Mouse (Mus musculus) kidney, postnatal 36 days (tissue): Measurements from ENCODE around the gene Ubl7.
"Not testable (repeated sequence)": the region's sequence is repeated elsewhere in the genome, so short reads cannot be mapped to it uniquely, and the experiment has no call there.

Experiments
- DNase-seq, 2 experiments: peaks; one replicate each; pipeline ENCODE4 v3.0.0; 2021 to 2022; ENCODE audit warnings: mixed read lengths in 2 of 2

Gene Ubl7

DNA sequence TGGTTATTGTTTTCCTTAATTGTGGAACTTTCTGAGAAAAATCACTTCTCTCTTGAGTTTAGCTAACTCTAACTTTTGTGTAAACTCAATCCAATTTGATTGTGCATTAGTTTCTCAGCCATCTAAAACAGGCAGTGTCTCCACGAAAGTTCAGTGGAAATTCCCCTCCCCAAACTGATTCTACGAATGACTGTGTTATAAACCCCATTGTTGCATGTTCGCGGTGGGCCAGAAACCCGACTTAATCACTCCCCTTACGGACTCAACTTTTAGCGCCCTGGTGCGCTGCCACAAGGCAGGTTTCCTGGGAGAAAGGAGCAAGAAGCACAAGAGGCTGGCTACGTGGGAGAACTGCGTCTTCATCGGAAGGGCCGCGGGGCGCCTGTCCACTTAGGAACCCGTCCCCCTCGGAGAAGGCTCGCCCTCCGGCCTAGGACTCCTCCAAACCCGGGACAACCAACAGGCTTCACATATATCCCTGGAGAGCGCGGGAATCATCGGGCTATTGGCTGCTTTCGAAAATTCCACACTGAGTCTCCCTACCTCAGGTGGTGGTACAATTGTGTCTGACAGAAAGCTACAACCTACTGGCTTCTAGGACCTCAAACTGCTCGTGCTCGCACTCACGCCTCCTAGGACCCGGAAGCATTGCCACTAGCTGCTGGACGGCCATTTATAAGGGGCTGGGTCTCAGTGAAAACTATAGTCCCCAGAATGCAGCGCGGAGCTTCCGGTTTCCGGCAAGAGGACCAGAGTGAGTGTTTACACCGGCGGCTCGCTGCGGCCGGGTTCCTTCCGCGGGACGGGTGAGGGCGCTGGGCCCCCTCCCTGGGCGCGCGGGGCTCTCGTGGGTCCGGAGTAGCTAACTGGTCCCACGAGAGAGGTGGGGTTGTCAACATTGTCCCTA, at the start of gene Ubl7:
Gene Ubl7 (plus strand): TSS at position 726 of the 907 bp plus-strand sequence.
- DNase-seq, result peak; percentile 95 to 96

DNA sequence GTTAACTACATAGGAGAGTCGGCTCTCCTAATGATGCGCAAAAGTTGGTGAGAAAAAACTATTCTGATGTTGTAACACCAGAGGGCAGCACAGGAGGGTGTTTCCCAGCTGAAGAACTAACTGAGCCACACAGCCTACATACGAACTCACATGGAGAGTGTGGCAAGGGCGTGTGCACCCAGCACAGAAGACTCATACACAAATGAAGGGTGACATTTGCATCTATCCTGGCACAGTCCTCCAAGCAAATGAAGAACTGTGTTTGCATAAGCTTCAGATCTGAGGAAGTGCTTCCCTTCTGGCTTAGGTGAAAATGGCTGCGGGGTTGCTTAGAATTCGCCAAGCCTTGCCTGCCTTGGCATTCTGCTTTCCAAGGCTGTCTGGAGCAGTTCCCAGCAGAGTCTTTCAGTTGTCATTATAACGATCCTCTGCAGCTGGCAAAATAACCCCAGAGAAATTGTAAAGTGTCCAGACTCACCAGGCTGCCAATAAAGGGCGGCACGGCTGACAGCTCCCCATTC, 48.8 kb upstream of the Ubl7 start:
- peak; percentile 39 to 61 for DNase-seq

DNA sequence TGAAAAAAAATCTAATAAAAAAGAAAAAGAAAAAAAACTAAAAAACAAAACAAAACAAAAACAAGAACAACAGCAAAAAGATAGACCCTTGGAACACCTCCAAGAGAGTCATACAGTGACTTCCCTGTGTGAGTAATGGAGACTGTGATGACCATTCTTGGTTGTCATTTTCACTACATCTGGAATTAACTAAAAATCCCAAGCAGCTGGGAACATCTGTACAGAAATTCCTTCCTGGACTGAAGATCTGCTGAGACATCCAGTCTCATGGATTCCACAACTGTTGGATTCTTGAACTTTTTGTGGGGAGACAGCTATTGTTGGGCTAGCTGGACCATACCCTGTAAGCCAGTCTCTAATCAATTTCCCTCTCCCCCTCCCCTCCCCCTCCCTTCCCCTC, 46.4 kb upstream of the Ubl7 start:
- no peak for DNase-seq

DNA sequence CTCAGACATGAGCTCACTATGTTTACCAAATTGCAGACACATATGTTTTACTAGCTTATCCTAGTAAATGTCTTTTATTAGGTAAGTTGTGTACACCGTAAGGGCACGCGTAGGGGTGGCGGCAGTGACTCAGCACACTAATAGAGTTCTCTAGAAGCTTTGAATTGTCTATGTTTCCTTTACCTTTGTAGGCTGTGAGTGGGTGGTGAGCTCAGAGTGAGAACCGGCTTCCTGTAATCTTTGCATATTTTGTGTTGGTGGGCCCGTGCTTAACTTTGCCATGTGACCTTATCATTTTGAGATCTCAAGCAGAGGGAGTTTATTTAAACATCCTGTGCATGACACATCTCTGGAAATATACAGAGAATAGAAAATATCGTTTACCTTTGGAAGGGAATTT, 44.2 kb upstream of the Ubl7 start:
- DNase-seq, result no peak

DNA sequence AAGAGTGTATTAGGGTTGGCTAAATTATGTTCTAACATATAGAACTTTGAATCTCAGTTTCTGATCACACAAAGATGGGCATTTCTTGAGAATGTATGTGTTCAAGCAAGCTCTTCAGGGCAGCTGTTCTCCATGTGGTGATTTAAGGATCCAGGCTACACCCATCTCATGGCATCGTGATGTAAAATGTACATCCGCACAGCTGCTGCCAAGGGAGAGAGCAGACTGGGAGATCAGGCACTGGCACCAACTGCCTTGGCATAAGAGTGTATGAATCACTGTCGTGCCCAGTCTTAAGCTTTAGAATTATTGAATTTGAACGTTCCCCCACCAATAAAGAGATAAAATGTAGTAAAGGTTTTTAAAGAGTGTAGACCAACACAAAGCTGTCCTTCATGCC, 43.5 kb upstream of the Ubl7 start:
- no peak for DNase-seq

DNA sequence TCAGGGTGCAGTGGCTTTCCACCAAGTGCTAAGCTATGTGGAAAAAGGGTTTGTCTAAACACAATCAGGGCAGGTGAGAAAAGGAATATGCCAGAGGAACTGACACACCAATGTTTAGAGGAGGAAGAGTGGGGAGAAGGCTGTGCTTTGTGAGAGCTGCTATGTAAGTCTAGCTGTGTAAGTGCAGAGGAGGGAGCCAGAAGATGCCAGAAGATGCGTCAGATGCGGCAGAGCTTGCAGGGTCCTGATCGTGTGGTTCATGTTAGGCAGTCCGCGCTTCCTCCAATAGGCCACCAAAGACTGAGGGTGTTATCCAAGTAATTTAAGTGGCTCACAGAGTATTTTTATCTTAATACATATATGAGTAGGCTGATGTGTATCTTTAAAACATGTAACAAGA, 42.9 kb upstream of the Ubl7 start:
- DNase-seq, result no peak

DNA sequence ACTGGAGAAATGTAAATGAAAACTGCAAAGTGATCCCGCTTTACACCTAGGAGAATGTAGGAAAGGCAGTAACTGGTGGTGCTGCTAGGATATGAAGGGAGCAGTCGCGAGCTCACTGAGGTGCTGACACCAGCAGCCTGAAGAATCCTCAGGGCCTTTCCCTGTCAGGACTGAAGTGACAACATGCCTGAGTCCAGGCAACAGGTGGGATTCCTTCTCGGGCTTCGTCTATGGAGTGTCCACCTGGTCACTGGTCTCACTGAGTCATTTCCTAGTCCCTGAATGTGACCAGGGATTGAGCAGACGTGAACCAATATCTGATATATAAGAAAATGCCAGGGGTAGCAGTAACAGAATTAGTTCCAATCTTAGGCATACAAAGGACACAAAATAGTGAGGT, 42.0 kb upstream of the Ubl7 start:
- no peak for DNase-seq

DNA sequence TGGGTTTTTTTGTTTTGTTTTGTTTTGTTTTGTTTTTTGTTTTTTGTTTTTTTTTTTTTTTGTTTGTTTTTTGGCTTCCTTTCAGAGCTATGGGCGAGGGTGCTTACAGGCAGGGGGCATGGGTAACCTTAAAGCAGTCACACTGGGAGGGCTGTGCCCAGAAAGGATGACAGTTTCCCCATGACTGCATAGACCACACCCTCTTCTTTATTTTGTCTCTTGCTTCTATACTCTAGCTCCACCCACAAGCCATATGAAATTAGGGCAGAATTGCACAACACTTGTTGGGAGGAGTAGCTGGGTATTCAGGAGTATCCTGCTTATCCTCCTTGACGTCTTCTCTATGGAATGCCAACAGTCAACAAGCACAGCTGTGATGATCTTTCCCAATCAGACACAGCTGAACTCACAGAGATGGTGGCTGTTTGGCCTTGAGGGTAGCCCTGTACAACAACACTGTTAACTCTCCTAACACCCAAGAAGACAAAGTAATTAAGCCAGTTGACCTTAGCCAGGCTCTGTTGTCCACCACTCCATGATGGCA, 40.4 kb upstream of the Ubl7 start:
- DNase-seq, result no peak

DNA sequence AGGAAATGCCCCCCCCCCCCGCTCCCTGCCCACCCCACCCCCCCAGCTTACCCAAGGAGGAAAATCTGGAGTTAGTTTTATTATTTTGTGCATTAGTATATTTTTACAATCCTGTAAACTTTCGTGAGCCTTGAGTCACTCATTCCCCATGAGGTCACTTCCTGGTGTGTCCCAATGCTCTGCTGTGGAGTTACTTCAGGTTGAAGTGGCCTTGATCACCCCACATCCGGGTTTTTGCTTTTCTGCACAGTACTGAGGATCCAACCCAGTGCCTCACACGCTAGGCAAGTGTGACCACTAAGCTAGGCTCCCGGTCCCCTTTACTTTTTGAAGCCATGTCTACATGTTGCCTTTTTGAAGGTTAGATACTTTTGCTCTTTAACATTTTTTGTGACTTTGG, 36.6 kb upstream of the Ubl7 start:
- DNase-seq, result no peak

DNA sequence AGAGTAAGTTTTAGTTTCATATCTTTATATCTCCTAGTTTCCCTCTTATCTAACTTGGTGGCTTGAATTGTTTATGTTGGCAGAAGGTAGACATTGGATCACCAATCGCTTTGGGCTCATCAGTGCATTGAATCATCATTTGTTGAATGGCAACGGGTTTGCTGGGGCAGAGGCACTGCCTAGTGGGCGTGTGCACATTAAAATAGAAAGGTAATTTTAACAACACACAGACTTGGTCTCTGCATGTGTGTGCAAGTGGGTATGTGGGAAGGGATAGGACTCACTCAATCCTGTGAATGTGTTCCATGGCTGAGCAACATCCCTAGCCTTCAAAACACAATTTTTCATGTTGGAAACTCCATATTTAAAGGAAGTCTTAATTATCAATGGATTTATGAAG, 35.8 kb upstream of the Ubl7 start:
- no peak for DNase-seq

DNA sequence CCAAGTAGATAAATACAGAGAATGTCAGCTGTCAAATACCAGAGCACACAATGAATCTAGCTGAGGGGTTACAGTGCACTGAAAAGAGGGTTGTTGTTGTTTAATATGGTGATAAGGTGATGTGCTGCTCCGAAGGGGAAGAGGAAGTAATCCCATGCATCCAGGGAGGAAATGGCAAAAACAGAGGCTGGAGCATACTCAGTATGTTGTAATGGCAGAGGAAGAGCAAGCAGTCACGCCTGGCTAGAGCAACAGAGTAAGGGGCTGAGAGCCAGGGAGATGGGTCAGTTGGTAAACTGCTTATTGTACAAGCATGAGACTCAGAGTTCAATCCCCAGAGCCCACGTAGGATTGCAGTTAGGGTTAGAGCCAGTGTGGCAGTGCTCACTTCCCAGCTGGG, 31.6 kb upstream of the Ubl7 start:
- DNase-seq, result no peak

DNA sequence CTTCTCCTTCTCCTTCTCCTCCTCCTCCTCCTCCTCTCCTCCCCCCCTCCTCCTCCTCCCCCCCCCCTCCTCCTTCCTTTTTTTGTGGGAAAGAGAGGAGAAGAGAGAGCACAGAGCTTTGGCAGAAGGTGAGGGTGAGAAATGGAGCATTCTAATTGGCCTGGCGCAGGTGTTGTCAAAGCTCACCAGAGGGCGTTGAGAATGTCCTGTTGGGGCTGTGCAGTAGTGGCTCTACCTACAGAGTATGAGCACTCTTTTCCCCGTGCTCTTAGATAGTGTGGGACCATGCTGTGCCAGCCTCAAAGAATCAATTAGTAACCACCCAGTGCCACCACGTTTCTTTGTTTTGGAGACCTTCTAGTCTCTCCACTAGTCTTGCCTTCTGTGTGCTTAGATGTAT, 30.5 kb upstream of the Ubl7 start:
- DNase-seq, result no peak

DNA sequence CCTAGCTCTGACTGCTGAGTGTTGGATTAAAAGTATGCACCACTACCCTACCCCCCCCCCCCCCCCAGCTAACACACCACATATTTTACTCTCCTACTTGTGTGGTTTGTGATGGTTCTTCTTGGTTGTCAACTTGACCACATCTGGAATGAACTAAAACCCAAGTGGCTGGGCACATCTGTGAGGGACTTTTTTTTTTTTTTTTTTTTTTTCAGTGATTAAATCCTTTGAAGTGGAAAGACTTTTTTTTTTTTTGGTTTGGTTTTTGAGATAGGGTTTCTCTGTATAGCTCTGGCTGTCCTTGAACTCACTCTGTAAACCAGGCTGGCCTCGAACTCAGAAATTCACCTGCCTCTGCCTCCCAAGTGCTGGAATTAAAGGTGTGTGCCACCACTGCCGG, 29.0 kb upstream of the Ubl7 start:
- DNase-seq, result not testable (repeated sequence)

DNA sequence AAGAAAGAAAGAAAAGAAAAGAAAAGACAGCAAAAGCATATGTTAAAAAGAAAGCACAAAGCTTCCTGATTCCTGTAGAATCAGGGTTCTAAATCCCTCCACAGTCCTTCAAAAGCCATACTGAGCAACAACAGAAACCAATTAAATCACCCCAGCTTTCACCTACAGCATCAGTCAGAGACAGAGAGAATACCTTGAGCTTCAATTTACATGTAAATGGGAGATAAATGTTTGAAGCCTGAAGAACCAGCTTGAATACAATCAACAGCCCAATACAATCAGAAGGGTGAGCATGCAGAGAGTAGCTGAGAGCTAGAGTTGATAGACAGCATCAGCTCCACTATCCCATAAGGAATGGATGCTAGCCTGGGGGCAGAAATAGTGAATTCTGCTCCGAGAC, 27.4 kb upstream of the Ubl7 start:
- no peak for DNase-seq

DNA sequence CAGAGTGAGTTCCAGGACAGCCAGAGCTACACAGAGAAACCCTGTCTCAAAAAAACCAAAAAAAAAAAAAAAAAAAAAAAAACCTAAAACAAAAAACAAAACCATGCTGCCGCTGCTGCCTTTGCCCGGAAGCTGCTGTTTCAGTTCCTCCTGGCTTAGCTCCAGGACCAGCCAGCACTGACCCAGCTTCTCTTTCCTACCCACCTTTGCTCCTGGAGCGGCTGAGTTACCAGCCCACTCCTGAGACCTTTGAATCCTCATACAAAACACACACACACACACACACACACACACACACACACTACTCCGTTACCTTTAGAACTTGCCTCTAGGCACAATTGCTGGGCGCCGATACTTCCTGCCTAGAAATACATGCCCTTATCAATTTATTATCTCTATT, 22.7 kb upstream of the Ubl7 start:
- DNase-seq, result peak; percentile 64 to 73

DNA sequence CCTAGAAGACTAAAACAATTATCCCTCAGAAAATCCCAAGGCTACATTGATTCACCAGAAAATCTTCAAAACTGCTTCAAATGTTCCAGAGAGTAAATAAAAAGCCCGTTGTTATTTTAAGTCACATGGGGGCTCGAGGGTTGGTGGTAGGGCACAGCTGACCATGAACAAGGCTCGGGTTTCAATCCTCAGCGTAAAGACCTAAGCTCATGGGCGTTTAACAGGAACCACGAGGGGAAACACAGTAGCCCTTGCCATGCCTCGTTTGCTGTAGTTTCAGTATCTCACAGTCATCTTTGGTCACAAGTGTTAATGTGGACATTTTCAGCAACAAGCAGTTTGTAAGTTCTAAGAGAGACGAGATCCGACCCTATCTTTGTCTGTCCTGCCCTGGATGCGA, 10.3 kb upstream of the Ubl7 start:
- DNase-seq, result no peak

DNA sequence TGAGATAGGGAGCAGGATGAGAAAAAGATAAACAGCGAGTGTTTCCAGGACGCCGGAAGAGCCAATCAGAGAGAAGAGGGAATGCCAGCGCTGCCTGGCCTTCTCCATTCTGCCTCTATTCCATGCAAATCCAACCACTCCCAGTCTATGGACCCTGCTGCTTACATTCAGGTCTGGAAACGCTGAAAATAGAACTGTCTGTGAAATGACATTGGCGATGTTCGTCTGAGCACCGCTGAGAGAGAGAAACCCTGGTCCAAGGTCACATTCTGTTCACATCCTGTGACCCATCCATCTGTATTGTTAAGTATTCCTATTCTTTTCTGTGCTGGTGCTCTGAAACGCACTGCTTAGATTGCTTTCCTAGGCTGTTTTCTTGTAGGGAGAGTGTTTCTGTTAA, 9.6 kb upstream of the Ubl7 start:
- DNase-seq, result no peak

DNA sequence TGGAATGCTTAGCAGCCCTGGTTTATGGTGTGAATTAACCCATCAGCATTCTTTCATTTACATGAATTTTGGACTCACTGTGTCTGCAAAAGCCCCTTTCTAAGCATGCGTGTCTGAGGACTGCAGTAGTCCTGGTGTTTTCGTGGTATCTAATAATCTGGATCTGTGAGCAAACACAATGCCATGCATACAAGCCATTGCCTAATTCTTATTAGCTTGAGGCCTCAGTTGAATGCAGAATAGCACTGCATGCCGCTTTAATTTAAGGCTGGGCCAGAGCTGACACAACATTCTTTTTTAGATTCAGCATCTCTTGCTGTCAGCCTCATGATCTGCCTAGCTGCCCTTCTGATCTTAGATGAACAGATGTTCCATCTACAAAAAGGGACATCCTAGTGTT, 9.2 kb upstream of the Ubl7 start:
- no peak for DNase-seq

DNA sequence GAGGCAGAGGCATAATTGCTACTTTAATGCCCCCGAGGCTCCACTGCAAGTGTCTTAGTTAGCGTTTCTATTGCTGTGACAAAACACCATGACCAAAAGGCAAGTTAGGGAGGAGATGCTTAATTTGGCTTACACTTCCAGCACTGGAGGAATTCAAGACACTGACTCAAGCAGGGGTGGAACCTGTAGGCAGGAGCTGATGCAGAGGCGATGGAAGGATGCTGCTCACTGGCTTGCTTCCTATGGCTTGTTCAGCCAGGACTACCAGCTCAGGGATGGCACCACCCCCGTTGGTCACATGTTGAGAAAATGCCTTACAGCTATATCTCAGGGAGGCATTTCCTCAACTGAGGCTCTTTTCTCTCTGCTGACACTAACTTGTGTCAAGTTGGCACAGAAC, 8.6 kb upstream of the Ubl7 start:
- DNase-seq, result no peak

DNA sequence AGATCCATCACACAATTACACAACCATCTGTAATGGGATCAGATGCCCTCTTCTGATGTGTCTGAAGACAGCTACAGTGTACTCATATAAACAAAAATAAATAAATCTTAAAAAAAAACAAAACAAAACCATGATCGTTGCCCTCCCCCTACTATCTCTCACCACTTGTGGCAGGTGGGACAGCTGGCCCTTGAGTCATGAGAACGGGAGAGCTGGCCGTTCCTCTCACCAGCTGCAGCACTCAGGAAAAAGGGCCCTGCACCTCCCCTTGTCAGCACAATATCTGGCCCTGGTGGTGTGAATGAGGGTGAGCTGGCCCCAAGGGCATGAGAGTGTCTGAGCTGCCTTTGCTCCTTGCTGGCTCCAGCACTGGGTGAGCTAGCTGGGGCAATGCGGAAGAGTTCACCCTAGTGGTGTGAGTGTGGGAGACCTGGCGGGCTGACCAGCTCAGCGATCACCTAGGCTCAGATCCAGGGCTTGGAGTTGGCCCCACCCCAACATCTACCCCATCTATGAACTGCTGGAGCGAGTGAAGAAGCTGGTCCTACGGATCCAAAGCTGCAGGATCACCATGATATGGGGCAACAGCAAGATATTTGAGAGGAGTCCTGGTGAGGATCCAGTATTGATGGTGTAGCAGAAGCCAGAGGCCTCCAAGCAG, 7.1 kb upstream of the Ubl7 start:
- DNase-seq, result no peak

DNA sequence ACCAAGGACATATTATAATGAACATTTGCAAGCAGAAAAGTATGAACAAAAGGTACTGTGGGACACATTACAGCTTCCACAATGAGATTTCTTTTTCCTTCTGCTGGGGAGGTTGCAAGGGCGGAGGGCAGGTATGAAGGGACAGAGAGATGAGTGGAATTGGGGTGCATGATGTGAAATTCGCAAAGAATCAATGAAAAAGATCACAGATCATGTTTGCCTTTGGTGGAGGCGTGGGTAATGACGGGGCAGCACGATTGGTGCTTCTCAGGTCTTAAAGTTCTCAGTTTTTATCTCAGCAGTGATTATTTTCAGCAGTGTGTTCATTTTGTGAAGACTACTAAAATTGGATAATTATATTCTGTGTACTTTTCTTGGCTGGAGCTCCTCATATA, 6.5 kb upstream of the Ubl7 start:
- no peak for DNase-seq

DNA sequence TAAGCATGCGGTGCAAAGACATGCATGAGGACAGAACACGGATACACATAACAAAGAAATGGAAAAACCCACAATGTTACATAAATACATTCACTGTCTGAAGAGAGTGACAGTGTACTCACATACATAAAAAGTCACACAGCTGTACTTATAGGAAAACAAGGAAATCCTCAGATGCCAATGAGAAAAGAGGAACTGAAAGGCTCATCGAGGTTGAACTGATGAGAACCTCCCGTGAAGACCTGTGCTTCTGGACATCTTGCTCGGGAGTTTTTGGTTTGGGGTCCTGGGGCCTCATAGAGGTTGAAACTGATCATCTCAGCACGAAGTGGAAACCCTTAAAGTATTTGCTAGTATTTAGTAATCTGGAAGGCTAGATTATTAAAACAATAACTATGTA, 3.6 kb upstream of the Ubl7 start:
- no peak for DNase-seq

DNA sequence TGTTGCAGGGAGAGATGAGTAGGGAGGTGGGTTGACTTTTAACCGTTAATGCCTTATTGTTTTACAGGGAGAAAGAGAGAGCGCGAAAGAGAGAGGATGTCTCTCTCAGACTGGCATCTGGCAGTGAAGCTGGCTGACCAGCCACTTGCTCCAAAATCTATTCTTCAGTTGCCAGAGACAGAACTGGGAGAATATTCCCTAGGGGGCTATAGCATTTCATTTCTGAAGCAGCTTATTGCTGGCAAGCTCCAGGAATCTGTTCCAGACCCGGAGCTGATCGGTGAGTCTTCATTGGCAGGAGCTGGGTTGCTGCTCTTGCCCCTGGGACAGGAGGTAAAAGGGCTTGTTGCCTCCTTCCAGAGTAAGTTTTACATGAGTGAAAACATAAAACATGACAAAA, 1.8 kb downstream of the Ubl7 start:
- DNase-seq, result no peak

DNA sequence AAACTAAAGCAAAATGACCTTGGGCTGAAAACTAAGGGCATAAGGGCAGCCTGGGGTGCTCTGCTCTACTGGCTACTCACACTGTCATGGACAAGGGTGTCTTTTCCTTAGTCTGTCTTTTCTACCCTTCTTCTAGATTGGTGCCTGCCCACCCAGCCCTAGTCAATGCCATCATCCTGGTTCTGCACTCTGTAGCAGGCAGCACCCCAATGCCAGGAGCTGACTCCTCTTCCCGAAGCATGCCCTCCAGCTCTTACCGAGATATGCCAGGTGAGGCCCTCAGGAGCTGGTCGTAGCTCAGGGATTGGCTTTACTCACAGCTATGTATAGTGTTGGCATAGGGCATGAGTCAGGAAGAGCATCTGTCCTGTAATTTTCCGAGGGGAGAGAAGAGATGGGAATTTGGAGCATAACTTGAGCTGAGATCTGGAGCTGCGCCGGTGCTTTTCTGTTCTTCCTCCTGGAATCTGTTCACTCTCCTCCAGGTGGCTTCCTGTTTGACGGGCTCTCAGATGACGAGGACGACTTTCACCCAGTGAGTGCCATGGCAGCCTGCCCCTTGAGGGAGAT, 10.8 kb downstream of the Ubl7 start:
- no peak for DNase-seq
